Mouse (Mus musculus): ENCODE measurements at regions not wholly inside any gene's neighbourhood (a gene's known extent, or its start where the extent isn't known, plus 50 kb on each side); places are given as distances from the start of the nearest gene placed in this dataset.

- no peak for ATAC-seq (ENCODE audit: poor library complexity, severe bottlenecking)
These were observed 132.7 kb downstream of the Gm9817 start for GRCm38 (mm10) chr13:45211241-45211640.

- ATAC-seq (ENCODE audit: poor library complexity, severe bottlenecking), result no peak
These were observed 134.8 kb downstream of the Gm9817 start for GRCm38 (mm10) chr13:45213116-45213834.

GRCm38 (mm10) chr13:45218251-45218650, 139.8 kb downstream of the Gm9817 start:
- ATAC-seq (ENCODE audit: poor library complexity, severe bottlenecking), result no peak

- no peak for ATAC-seq (ENCODE audit: poor library complexity, severe bottlenecking)
These were observed 141.2 kb downstream of the Gm9817 start for GRCm38 (mm10) chr13:45219671-45220070.

- ATAC-seq (ENCODE audit: poor library complexity, severe bottlenecking), result no peak
These were observed 152.3 kb downstream of the Gm9817 start for GRCm38 (mm10) chr13:45230804-45231203.

GRCm38 (mm10) chr13:45235236-45235635, 154.3 kb upstream of the Mylip start:
- no peak for ATAC-seq (ENCODE audit: poor library complexity, severe bottlenecking)

- ATAC-seq (ENCODE audit: poor library complexity, severe bottlenecking), result no peak
These were observed 151.3 kb upstream of the Mylip start for GRCm38 (mm10) chr13:45238258-45238657.

GRCm38 (mm10) chr13:45239153-45239552, 150.4 kb upstream of the Mylip start:
- ATAC-seq (ENCODE audit: poor library complexity, severe bottlenecking), result 0 out of 2 replicates have a peak, but pooled peaks have one; percentile 49

GRCm38 (mm10) chr13:45240009-45240653, 149.4 kb upstream of the Mylip start:
- no peak for ATAC-seq (ENCODE audit: poor library complexity, severe bottlenecking)

- no peak for ATAC-seq (ENCODE audit: poor library complexity, severe bottlenecking)
These were observed 147.3 kb upstream of the Mylip start for GRCm38 (mm10) chr13:45242261-45242660.

GRCm38 (mm10) chr13:45242750-45243149, 146.8 kb upstream of the Mylip start:
- no peak for ATAC-seq (ENCODE audit: poor library complexity, severe bottlenecking)

GRCm38 (mm10) chr13:45245651-45246050, 143.9 kb upstream of the Mylip start:
- ATAC-seq (ENCODE audit: poor library complexity, severe bottlenecking), result no peak

GRCm38 (mm10) chr13:45246341-45246740, 143.2 kb upstream of the Mylip start:
- no peak for ATAC-seq (ENCODE audit: poor library complexity, severe bottlenecking)

- no peak for ATAC-seq (ENCODE audit: poor library complexity, severe bottlenecking)
These were observed 139.5 kb upstream of the Mylip start for GRCm38 (mm10) chr13:45250028-45250427.

- no peak for ATAC-seq (ENCODE audit: poor library complexity, severe bottlenecking)
These were observed 138.5 kb upstream of the Mylip start for GRCm38 (mm10) chr13:45251068-45251467.

- no peak for ATAC-seq (ENCODE audit: poor library complexity, severe bottlenecking)
These were observed 137.4 kb upstream of the Mylip start for GRCm38 (mm10) chr13:45252126-45252525.

- no peak for ATAC-seq (ENCODE audit: poor library complexity, severe bottlenecking)
These were observed 136.3 kb upstream of the Mylip start for GRCm38 (mm10) chr13:45253221-45253620.

- ATAC-seq (ENCODE audit: poor library complexity, severe bottlenecking), result no peak
These were observed 134.3 kb upstream of the Mylip start for GRCm38 (mm10) chr13:45255277-45255676.

- no peak for ATAC-seq (ENCODE audit: poor library complexity, severe bottlenecking)
These were observed 127.5 kb upstream of the Mylip start for GRCm38 (mm10) chr13:45262011-45262410.

GRCm38 (mm10) chr13:45266287-45267064, 123.1 kb upstream of the Mylip start:
- ATAC-seq (ENCODE audit: poor library complexity, severe bottlenecking), result peak; percentile 64

- no peak for ATAC-seq (ENCODE audit: poor library complexity, severe bottlenecking)
These were observed 122.1 kb upstream of the Mylip start for GRCm38 (mm10) chr13:45267446-45267845.

GRCm38 (mm10) chr13:45267906-45268305, 121.6 kb upstream of the Mylip start:
- ATAC-seq (ENCODE audit: poor library complexity, severe bottlenecking), result no peak
